Mouse (Mus musculus): ENCODE results near the gene Nmd3.

Gene Nmd3

DNA sequence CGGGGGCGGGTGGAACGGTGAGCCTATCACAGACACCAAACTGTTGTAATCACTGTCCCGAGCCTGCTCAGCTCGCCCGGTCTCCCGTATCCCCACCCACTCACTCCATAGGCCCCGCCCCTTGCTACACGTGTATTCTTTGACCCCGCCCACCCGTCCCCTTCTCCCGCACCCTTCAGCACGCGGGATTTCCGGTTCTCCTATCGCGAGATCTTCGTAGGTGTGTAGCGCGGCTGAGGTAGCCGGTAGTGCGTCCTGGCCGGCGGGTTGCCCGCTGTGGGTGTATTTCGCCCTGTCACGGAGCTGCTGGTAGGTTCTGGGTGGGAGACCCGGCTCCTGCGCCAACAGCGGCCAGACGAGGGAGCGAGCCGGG is at the start of gene Nmd3:
Nmd3 (plus strand) TSS at position 172 of the 373 bp plus-strand sequence.
- DNase-seq: peak; percentile 95

DNA sequence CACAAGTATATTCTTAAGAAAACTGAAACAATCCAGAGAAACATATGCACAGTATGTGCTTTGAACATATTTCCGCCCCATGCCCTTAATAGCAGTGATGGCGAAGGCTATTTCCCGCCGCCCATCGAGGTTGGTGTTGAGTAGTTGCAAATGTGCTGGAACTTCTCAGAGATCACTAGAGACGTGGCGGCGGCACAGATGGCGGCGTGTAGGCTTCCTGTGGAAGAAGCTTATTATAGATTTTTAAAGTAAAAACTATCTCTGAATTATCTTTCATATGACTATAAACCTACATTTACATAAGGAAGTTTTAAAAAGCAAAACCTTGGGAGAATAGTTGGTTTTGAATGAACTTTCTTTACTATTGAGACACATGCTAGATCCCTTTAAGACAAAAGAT is 48.4 kb upstream of the Nmd3 start:
- no peak for DNase-seq

DNA sequence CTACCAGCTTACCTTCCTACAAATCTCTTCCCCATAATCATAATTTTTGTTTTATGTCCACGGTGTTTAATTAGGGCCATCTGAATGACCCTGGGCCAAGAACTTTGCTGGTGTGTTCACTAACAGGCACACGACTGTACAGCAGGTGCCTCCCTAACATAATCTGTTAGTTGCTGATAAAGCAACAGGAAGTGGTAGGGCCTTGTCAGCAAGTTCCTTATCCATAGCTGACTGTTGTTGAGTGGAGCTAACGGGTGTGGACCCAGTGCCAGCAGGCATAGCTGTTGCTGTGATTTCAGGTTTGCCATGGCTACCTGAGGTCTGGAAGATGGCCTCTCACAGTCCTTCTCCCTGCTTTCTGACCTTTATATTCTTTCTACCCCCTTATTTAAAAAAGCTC is 47.6 kb upstream of the Nmd3 start:
- DNase-seq: no peak

DNA sequence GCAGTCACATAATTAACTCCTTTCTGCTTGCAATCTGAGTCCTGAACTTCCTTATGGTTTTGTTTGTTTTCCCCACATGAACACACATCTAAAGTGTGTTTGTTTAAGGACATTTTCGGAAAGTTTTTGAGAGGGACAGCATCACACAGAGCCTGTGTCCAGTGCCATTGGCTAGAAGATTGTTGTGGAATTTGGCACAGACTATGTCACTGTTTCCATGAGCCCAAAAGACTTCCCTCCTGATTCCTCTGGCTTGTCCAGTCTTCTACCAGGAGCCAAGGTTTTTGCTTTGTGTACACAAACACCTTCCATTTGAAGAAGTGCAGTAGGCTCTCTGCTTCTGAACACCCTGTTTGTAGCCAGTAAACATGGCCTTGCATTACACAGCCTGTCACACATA is 32.0 kb upstream of the Nmd3 start:
- DNase-seq: no peak

DNA sequence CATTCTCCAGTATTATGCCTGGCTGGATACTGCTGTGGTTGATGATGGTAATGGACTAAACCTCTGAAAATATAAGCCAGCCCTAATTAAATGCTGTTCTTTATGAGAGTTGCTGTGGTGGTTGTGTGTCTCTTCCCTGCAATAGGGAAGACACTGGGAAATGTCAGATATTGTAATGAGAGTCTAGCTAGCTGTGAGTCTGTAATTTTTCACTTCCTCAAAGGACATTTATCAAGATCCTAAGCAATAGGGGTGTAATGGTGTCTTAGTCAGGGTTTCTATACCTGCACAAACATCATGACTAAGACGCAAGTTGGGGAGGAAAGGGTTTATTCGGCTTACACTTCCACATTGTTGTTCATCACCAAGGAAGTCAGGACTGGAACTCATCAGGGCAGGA is 30.8 kb upstream of the Nmd3 start:
- no peak for DNase-seq

DNA sequence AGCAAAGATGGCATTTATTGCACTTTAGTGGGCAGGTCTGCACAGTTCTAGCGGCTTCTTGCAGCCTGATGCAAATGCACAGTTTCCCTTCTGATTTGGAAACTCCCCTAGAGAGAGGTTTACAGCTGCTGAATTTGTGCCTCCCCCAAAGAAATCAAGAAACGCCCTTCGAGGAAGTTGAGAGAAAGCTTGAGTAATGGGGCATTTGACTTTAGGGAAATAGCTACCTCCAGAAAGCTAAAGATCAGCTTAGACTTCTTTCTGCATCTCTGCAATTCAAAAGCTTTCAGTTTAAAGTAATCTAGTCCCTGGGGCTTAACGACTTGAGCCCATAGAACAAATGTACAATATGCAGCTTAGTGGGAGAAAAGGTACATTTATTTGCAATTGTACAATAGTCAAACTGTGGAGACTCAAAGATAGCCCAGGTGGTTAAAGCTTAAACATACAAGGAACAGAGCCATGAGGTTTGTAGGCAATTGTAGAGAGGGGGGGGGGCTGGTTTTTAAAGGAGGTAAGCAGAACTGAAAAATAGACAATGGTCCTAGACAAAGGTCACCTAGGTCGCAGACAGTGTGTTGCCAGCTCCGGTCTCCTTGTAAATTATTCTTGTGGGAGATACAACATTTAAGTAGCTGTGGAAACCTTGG is 21.8 kb upstream of the Nmd3 start:
- peak; percentile 8 for DNase-seq

DNA sequence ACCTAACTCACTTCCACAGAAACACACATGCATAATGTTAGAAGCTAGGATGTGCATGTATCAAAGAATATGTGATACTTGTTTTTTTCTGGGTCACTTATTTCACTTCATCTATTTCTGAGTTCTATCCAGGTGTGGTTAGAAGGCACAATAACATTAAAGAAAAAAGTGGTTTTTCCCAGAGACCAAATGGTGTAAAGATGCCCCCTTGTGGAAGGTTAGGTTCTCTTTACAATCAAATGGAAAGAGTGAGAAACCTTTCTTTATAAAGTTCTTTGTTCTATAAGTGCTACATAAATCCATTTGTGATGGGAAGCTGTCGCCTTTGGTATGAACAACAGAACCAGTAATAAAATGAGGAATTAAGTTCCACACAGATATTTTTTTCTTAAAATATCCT is 19.9 kb upstream of the Nmd3 start:
- peak; percentile 55 for DNase-seq

DNA sequence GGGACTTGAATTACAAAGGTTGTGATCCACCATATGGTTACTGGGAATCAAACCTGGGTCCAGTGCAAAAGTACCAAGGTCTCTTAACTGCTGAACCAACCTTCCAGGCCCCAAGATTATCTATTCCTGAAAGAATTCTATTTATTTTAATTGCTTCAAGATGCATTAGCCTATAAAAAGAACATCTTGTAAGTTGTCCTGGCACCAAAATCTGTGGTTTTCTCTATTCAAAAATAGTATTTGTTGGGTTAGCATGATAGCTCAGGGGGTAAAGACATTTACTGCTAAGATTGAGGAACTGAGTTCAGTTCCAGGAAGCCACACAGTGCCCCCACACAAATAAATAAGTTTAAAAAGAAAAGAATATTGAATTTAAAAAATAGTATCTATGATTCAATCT is 19.4 kb upstream of the Nmd3 start:
- DNase-seq: no peak

DNA sequence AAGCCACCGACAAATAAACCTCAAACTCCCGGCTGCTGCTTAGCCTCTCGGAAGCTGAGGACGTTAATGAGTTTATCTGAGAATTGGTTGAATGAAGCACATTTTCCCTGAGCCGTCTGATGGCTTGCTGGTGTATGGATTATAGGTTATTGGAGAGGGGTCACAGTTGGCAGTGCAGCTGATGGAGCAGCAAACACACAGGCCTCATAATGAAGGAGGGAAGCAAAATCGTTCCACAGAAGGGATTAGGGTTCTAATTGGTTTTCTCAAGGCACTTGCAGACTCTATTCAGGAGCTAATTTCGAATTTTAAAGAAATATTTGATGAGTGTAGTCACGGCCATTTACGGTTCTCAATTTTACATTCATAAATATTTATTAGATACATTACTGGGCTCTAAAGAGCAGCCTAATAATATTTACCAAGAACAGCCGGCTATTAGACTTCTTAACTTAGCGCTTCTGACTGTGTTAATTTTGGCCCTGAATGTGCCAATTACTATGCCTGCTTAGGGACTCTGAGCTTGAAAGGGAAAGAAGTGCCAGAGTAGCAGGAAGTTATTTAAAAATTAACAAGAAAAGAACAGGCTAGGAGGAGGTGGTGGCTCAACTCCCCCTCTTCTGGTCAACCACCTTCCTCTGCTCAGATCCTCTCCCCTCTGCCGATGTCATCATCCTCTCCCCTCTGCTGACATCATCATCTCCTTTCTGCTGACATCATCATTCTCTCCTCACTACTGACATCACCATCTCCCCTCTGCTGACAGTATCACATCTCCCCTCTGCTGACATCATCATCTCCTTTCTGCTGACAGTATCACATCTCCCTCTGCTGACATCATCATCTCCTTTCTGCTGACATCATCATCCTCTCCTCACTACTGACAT is 12.5 kb upstream of the Nmd3 start:
- DNase-seq: no peak

DNA sequence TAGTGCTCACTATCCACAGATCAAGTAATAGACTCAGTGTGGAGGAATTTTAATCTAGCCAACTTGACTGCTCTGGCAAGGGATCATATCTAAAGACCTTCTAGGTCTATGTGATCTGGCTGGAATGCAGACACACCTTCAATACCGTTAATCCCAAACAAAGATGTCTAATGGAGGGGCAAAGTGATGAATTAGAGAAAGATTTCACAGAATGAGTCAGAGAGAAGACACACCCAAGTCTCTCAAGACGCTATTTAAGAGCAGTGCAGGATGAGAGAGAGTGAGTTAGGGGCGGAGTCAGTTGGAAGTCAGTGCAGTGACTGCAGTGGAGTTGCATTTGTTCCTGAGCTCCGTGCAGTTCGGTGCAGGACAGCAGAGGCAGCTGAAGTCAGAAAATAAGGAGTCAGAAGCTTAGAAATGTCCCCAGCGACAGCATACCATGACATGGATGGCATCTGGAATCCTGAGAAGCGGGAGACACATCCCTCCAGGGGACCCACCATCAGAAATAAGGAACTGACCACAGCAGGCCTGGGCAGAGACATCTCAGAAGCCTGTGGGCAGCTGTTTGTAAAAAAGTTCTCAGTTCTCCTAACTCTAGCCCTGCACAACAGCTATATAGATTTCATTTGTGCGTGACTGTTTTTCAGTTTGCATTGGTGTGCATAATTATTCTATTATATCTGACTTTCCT is 9.7 kb upstream of the Nmd3 start:
- DNase-seq: no peak

DNA sequence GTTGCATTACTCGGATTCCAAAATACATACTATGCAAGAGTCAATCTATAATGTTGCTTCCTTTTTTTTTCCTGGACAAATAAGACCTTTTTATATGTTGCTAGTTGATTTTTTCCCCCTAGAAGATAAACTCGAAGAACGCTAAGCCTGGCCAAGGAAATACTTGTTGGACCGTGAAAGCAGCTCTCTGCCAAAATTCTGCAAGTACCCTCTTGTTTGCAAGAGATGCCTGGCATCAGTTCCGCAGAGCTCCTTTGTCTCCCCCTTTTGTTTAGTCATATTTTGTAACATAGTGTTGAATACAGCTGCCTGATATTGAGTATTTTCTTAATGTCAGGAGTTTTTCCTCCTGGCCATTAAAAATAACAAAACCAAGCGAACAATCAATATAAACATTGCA is 4.3 kb upstream of the Nmd3 start:
- no peak for DNase-seq

DNA sequence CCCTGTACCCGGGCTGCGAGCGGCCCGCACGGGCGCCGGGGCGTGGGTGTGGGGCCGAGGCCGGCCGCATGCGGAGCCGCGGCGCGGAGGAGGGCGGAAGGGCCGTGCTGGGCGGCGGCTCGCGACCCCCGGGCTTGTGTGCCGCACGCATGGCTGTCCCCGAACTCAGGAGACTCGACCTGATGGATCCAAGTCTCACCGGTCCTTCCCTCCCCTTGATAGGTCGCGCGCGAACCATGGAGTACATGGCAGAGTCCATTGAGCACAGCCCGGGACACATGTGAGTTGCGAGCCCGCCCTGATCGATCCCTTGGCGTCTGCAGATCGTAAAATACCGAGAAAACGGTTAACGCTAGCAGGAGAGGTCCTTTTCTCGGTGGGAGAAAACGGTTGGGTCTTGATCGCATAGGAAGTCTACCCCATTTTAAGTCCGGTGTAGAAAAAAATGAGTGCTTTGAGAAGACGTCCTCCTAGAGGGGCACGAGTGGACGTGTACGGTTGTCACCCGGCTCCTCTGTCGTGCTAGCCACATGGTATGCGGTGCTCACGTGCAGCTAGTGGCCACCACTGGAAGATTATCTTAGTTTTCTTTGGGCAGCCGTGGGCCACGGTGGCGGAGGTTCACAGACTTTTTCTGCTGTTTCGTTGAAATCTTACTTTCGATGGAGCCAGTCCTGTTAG is 542 bp downstream of the Nmd3 start:
- peak; percentile 38 for DNase-seq

DNA sequence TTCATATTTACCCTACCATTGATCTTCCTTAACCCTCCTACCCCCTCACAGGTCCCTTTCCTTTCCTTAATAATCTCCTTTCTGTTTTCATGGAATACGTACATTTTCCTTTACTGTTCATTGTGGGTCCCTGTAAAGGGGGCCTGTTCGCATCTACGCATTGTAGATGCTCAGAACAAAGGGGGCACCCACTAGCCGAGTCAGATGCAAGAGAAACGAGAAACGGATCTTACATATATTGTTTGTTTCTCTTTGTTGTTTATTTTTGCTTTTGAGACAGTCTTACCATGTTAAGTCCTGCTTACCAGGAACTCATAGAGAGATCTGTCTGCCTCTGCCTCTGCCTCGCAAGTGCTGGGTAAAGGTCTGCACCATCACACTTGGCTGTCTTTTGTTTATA is 1.4 kb downstream of the Nmd3 start:
- DNase-seq: no peak

DNA sequence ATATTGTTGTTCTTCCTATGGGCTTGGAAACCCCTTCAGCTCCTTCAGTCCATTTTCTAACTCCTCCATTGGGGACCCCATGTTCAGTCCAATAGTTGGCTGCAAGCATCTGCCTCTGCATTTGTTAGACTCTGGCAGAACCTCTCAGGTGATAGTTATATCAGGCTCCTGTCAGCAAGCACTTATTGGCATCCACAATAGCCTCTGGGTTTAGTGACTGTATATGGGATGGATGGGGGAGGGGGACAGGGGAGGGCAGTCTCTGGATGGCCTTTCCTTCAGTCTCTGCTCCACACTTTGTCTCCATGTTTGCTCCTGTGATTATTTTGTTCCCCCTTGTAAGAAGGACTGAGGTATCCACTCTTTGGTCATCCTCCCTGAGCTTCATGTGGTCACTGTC is 9.1 kb downstream of the Nmd3 start:
- DNase-seq: no peak

DNA sequence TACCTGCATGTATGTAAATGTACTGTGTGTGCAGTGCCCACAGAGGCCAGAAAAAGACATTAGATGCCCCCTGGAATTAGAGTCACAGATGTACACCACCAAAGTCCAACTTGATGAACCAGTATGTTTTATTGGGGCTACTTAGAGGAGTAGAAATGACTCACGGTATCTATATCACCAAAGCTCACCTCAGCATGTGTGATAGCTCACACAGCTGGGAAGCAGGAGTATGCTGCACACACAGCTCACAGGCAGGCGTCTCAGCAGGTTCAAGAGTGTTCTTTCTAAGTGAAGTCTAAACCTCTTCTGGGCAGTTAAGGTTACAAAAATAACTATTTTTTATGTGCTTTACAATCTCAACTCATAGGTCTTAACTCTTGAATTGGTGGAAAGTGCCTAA is 12.2 kb downstream of the Nmd3 start:
- DNase-seq: no peak

DNA sequence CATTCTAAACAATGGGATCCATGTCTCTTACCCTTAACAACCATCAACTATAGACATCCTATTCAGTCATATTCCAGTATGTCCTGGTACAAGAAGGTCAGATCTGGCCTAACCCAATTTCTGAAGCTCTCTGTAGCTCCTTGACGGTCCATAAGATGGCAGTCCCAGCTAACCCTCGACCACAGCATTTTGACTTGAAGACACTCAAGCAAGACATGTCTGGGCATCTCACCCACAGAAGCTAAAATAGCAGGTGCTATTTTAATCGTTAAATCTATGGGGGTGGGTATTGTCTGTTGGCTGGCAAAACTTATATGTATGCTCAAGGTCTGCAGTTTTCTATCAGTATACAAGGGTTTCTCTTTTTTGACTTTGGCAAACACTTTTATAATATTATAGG is 33.4 kb downstream of the Nmd3 start:
- no peak for DNase-seq

DNA sequence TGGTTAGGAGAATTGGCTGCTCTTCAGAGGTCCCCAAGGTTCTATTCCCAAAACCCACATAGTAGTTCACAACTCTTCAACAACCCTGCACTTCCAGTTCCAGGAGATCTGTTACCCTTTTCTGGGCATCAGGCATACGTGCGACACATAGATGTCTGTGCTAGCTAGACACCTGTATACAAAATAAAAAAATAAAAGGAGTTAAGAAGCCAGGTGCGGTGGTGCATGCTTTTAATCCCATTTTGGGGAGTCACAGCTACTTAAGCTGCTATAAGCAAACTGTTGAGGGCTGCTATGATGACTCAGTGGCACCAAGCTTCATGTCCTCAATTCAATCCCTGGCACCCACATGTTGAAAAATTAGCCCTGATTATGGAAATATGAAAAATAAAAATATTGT is 34.2 kb downstream of the Nmd3 start:
- no peak for DNase-seq

DNA sequence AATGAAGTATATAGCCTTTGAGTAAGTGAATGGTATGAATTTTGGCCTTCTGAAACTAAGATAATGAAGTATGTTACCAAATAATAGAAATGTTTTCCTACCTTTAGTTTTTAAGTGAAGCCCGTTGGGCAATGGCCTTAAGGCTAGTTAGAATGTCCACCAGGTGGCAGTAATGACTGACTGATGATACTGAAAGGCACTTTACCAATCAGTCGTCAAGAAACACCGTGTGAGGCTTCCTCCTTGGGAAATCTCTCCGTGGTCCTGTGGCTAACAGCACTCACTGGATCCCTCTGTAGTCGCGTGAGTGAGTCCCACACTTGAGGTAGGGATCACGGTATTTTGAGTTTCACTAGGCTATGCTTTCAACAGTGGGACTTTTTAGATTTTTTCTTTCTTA is 34.7 kb downstream of the Nmd3 start:
- peak; percentile 89 for DNase-seq

DNA sequence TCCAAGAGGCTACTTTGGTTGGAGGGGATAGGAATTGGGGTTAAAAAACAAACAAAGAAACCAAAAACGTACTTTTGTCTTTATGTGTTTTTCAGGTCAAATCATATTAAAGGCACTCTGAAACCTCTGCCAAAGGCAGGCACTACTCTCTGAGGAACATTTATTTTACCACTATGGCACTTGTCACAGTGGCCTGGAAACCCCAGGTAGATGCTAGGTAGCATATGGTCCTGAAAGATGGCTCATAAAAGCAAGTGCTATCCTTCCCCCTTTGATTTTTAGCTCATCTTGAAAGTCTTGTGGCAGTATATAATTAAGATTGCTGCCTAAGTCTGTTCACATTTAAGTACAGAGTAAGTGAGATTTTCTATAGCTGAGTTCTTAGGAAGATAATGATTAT is 35.7 kb downstream of the Nmd3 start:
- no peak for DNase-seq

DNA sequence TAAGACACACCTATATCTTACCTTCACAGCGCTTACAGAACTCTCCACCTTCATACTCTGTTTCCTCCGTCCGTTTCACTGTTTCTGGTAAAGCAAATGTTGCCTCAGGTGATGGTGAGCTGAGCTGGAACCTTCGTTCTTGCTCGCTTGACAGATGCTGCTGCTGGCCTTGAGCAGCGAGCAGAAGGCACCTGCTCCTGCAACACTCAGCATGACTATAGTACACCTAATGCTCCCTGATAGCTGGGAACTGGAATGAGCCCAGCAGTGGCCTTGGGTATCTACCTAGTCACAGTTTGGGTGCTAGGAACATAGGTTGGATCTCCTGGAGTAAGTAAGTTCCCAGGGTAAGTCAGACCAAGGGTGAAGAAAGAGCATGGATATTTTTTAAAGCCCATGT is 38.3 kb downstream of the Nmd3 start:
- DNase-seq: no peak

DNA sequence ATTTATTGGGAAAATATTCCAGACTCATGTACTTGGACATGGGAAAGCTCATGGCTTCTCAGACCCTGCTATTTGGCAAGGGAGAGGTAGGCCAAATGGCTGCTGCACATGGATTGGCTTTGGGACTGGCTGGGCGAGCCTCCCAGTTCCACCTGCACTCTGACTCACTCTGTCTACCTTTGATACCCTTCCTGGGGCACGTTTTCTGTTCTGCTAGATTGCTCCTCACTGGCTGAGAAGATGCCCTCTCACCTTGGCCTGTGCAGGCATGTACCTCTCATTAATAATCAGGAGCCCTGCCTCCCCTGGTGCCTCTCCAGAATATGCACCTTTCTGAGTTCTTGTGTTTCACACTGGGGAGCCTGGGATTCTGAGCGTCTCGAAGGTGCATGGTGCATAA is 39.4 kb downstream of the Nmd3 start:
- no peak for DNase-seq

DNA sequence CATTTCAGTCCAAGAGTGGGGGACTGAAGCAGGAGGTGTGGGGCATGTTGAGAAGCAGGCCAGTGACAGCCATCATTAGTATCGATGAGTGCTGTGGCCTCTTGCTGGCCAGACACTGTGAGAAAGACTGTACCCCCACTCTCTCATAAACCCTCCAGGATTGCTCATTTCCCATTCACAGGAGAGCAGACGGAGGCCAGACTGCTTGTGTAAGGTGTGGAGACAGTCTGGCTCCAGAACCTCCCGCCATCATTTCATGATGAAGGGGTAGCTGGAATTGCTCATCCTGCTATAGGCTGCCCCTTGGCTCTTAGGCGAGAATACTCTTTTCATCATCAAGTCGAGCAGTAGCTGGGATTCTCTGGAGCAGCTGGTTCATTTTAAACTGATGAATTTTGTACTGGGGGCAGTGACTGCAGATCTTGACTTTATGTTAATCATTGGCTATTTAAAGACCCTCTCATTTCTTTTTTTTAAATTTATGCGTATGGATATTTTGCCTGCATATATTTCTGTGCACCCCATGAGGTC is 41.1 kb downstream of the Nmd3 start:
- no peak for DNase-seq
